Comparison of ENCODE assay signal across 8 mouse cellular contexts in the genomic region with DNA sequence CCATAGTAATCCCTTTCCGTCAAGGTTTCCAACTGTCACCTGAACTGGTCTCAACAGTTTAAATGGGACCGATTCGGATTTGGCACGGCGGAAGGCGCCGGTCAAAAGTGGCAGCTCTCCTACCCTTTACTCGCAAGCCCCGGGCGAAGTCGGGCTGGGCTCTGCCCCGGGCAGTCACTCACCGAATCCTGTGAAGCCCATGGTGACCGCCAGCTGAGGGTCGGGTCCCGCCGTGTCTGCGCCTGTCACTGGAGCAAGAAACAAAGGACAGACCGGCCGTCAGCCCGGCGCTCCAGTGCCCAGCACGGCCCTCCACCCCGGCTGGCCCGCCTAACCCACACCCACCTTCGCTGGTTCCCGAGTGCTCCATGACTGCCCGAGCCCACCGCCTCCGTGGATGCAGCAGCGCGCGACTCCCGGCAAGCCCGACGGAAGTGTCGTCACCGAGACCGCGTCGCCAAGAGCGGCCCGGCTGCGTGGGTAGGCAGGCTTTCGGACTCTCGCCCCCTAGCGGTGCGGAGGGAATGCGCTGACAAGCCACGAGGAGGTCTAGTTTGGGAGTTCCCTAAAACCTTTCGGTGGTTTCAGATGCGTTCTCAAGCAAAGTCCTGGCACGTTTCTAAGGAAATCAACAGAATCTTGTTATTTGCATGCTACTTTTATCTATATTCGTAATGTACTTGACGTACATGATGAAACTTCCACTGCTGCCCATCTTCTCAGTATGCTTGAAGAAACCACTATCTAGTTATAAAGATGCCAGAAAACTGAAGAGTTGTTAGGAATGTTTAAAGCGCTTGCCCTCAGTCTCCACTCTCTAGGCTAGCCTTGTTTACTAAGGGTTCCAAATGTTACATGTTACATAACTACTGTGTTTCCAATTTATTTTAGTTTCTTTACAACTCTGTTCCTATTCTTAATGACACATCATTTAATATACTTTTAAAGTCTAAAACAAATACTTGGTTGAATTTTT. TPM values are rescaled to one million over a fixed set of nuclear protein-coding genes. Genes with fewer than 3 reads are reported as not detected.
DNase-seq lines count a peak whose midpoint lies in the region; ATAC-seq lines count a peak whose summit lies in the region.

Wdr70 (minus strand) TSS at position 436 of the 976 bp plus-strand sequence.

- ATAC-seq in heart, embryonic 13.5 days (ENCODE audit: extremely low read depth, insufficient number of reproducible peaks, low FRiP score, low TSS enrichment): peak; percentile 78
- peak; percentile 90 for ATAC-seq in liver, embryonic 12.5 days
- ATAC-seq in stomach, embryonic 15.5 days (ENCODE audit: insufficient read depth, low FRiP score, low read depth): peak; percentile 92

- H3K9me3 ChIP-seq in heart, embryonic 13.5 days: no peaks in the 10 kb centered on the region
- H3K9me3 ChIP-seq in liver, embryonic 12.5 days (replicated peaks): no peaks in the 10 kb centered on the region
- H3K9me3 ChIP-seq in stomach, embryonic 15.5 days: no peaks in the 10 kb centered on the region

- peak within 1 kb of the TSS; percentile 79 for H3K4me2 ChIP-seq in heart, embryonic 13.5 days
- H3K4me2 ChIP-seq in liver, embryonic 12.5 days: peak within 1 kb of the TSS; percentile 78
- peak within 1 kb of the TSS; percentile 58 for H3K4me2 ChIP-seq in stomach, embryonic 15.5 days

- H3K4me1 ChIP-seq in brown adipose tissue, adult 24 weeks (ENCODE audit: control insufficient read depth, insufficient read depth, insufficient read length, low read length): no peaks in the 10 kb centered on the region
- H3K4me1 ChIP-seq in heart, embryonic 13.5 days: peaks cover 5% of the 10 kb centered on the region
- peaks cover 9% of the 10 kb centered on the region for H3K4me1 ChIP-seq in liver, embryonic 12.5 days
- H3K4me1 ChIP-seq in stomach, embryonic 15.5 days: peaks cover 4% of the 10 kb centered on the region; the same call in 1 of the 2 replicates

- no peak within 1 kb of the TSS for H3K27ac ChIP-seq in brown adipose tissue, adult 24 weeks (replicated peaks; ENCODE audit: low read depth, low read length)
- 0 out of 2 replicates have a peak within 1 kb of the TSS, but pooled peaks have one; percentile 1 for H3K27ac ChIP-seq in heart, embryonic 13.5 days (replicated peaks)
- peak within 1 kb of the TSS; percentile 68; the same call in 1 of the 2 replicates for H3K27ac ChIP-seq in liver, embryonic 12.5 days
- H3K27ac ChIP-seq in stomach, embryonic 15.5 days: peak within 1 kb of the TSS; percentile 37; the same call in 1 of the 2 replicates

- DNase-seq in CD4-positive, CD25-positive, alpha-beta regulatory T cell, adult 2 months (ENCODE audit: low read depth, low spot score): peak; percentile 99
- peak; percentile 30 for DNase-seq in fat pad, adult 2 months (ENCODE audit: extremely low read depth, low read depth, low spot score)
- peak; percentile 99 for DNase-seq in kidney, postnatal 10 days
- DNase-seq in natural killer cell, adult 2 months (ENCODE audit: low spot score in 2 of 2): peak; percentile 93 to 97

- H3K4me3 ChIP-seq in brown adipose tissue, adult 24 weeks (ENCODE audit: insufficient read depth, low read depth, low read length): peak within 1 kb of the TSS; percentile 83
- H3K4me3 ChIP-seq in heart, embryonic 13.5 days: peak within 1 kb of the TSS; percentile 79
- peak within 1 kb of the TSS; percentile 95 for H3K4me3 ChIP-seq in liver, embryonic 12.5 days
- peak within 1 kb of the TSS; percentile 88 for H3K4me3 ChIP-seq in stomach, embryonic 15.5 days (replicated peaks)

- H3K9ac ChIP-seq in heart, embryonic 13.5 days: peak within 1 kb of the TSS; percentile 92
- peak within 1 kb of the TSS; percentile 81 for H3K9ac ChIP-seq in liver, embryonic 12.5 days
- H3K9ac ChIP-seq in stomach, embryonic 15.5 days: peak within 1 kb of the TSS; percentile 77

- WGBS in heart, embryonic 13.5 days: 2% methylated on average over 56 of the region's 56 CpGs
- 2% methylated on average over 56 of the region's 56 CpGs for WGBS in liver, embryonic 12.5 days (ENCODE audit: insufficient replicate concordance)
- WGBS in stomach, embryonic 15.5 days: 2% methylated on average over 56 of the region's 56 CpGs

- peaks cover 26% of the 10 kb centered on the region for H3K36me3 ChIP-seq in heart, embryonic 13.5 days
- H3K36me3 ChIP-seq in liver, embryonic 12.5 days: peaks cover 26% of the 10 kb centered on the region
- H3K36me3 ChIP-seq in stomach, embryonic 15.5 days: 0 out of 2 replicates have a peak, but pooled peaks cover 11% of the 10 kb centered on the region

- H3K27me3 ChIP-seq in heart, embryonic 13.5 days (replicated peaks): no peaks in the 10 kb centered on the region
- no peaks in the 10 kb centered on the region for H3K27me3 ChIP-seq in liver, embryonic 12.5 days (replicated peaks)
- no peaks in the 10 kb centered on the region for H3K27me3 ChIP-seq in stomach, embryonic 15.5 days (replicated peaks)

RNA-seq across cellular contexts. Expression of gene Wdr70, which starts in this region (rescaled TPM):
- 33.6 and 34.4 TPM in 2 replicates for polyA plus RNA-seq in brown adipose tissue, adult 24 weeks (2012; ENCODE audit: insufficient read depth, insufficient read length, missing spikeins)
- 38.7 and 44.9 TPM in 2 replicates for polyA plus RNA-seq in heart, embryonic 13.5 days (2015; fragmentation: Nextera tagmentation; extraction: Ambion mirVana)
- 30.0 and 31.0 TPM in 2 replicates for polyA plus RNA-seq in liver, embryonic 12.5 days (2016; fragmentation: Nextera tagmentation; extraction: Ambion mirVana)
- 43.2 and 45.0 TPM in 2 replicates for polyA plus RNA-seq in stomach, embryonic 15.5 days (2015; fragmentation: Nextera tagmentation; extraction: Ambion mirVana)

Comparison
In these comparisons a context has a peak if more than half of its experiments do, and no peak if none do; other contexts are left out.
1. DNase-seq: peak in every context shown above with its lines; median percentile 99 in CD4-positive, CD25-positive, alpha-beta regulatory T cell, adult 2 months; 99 in kidney, postnatal 10 days; 95 in natural killer cell, adult 2 months; 30 in fat pad, adult 2 months.